Mouse (Mus musculus): ENCODE data around the gene Sp4. TPM values are rescaled to one million over a fixed set of nuclear protein-coding genes. Genes with fewer than 3 reads are reported as not detected.

The Sp4 gene
- total RNA-seq (2023), result 10 to 100 TPM; 25.9 to 30.7 TPM

GRCm38 (mm10) chr12:118301072-118301865 is at the start of gene Sp4:
Gene Sp4 (minus strand): TSS chr12:118301440.

GRCm38 (mm10) chr12:118198386-118199093 is 102.7 kb downstream of the Sp4 start, which contains the start of gene Dnah11:
Gene Dnah11 (minus strand): TSS chr12:118199043.

Other genes starting within 250 kb of the Sp4 start
- under 1 TPM; 0.18 to 0.36 TPM for gene Dnah11, start 102.4 kb downstream of the Sp4 start, total RNA-seq (2023)

Measured in neutrophil, adult 59 days (primary cell).